Mouse (Mus musculus): ENCODE measurements around the gene Xdh. TPM values are rescaled to one million over a fixed set of nuclear protein-coding genes. Genes with fewer than 3 reads are reported as not detected.
A peak's percentile ranks its signal among the peaks of the same experiment; 100 is the strongest.

The Xdh gene
- polyA plus RNA-seq, 1 experiment from 2014 or later, result 0.96 TPM

- H3K4me2 ChIP-seq (ENCODE audit: low read length), result no peak overlapping the region
- H3K36me3 ChIP-seq (ENCODE audit: control insufficient read depth, insufficient read depth, low read length), result no peaks in the 10 kb centered on the region
- H3K4me1 ChIP-seq (replicated peaks; ENCODE audit: control insufficient read depth, insufficient read depth, low read length), result no peaks in the 10 kb centered on the region
- no peak overlapping the region for H3K27ac ChIP-seq (ENCODE audit: low read depth)
- H3K27me3 ChIP-seq (replicated peaks; ENCODE audit: control insufficient read depth, insufficient read depth, low read length), result no peaks in the 10 kb centered on the region
- no peak for DNase-seq (ENCODE audit: low spot score)
- no peak overlapping the region for H3K4me3 ChIP-seq (ENCODE audit: low read depth, low read length)
- no peaks in the 10 kb centered on the region for H3K9me3 ChIP-seq (ENCODE audit: control insufficient read depth, low read length)
- WGBS, result 92% methylated on average over 2 of the region's 2 CpGs
- ATAC-seq (replicated peaks; ENCODE audit: low FRiP score, low TSS enrichment, low read depth), result no peak
- H3K9ac ChIP-seq (ENCODE audit: low read length), result no peak overlapping the region
These were observed 1.2 kb downstream of the Xdh start for GRCm38 (mm10) chr17:73948801-73949200.

GRCm38 (mm10) chr17:73948039-73948438 is 2.0 kb downstream of the Xdh start:
- H3K9me3 ChIP-seq (ENCODE audit: control insufficient read depth, low read length), result no peaks in the 10 kb centered on the region
- WGBS, result 61% methylated on average over 3 of the region's 3 CpGs
- no peak overlapping the region for H3K27ac ChIP-seq (ENCODE audit: low read depth)
- H3K9ac ChIP-seq (ENCODE audit: low read length), result no peak overlapping the region
- no peak overlapping the region for H3K4me2 ChIP-seq (ENCODE audit: low read length)
- DNase-seq (ENCODE audit: low spot score), result no peak
- no peak overlapping the region for H3K4me3 ChIP-seq (ENCODE audit: low read depth, low read length)
- H3K4me1 ChIP-seq (replicated peaks; ENCODE audit: control insufficient read depth, insufficient read depth, low read length), result no peaks in the 10 kb centered on the region
- no peak for ATAC-seq (replicated peaks; ENCODE audit: low FRiP score, low TSS enrichment, low read depth)
- H3K27me3 ChIP-seq (replicated peaks; ENCODE audit: control insufficient read depth, insufficient read depth, low read length), result no peaks in the 10 kb centered on the region
- H3K36me3 ChIP-seq (ENCODE audit: control insufficient read depth, insufficient read depth, low read length), result no peaks in the 10 kb centered on the region

GRCm38 (mm10) chr17:73946856-73947255 is 3.1 kb downstream of the Xdh start:
- H3K9ac ChIP-seq (ENCODE audit: low read length), result no peak overlapping the region
- DNase-seq (ENCODE audit: low spot score) (no peak), ATAC-seq (replicated peaks; ENCODE audit: low FRiP score, low TSS enrichment, low read depth) (no peak)
- H3K4me3 ChIP-seq (ENCODE audit: low read depth, low read length), result no peak overlapping the region
- no peaks in the 10 kb centered on the region for H3K27me3 ChIP-seq (replicated peaks; ENCODE audit: control insufficient read depth, insufficient read depth, low read length)
- H3K4me1 ChIP-seq (replicated peaks; ENCODE audit: control insufficient read depth, insufficient read depth, low read length), result no peaks in the 10 kb centered on the region
- 64% methylated on average over 5 of the region's 5 CpGs for WGBS
- H3K36me3 ChIP-seq (ENCODE audit: control insufficient read depth, insufficient read depth, low read length), result no peaks in the 10 kb centered on the region
- H3K4me2 ChIP-seq (ENCODE audit: low read length), result no peak overlapping the region
- no peaks in the 10 kb centered on the region for H3K9me3 ChIP-seq (ENCODE audit: control insufficient read depth, low read length)
- H3K27ac ChIP-seq (ENCODE audit: low read depth), result no peak overlapping the region

- no peak for ATAC-seq (replicated peaks; ENCODE audit: low FRiP score, low TSS enrichment, low read depth)
- H3K4me3 ChIP-seq (ENCODE audit: low read depth, low read length), result no peak overlapping the region
- 67% methylated on average over 5 of the region's 5 CpGs for WGBS
These were observed 5.3 kb downstream of the Xdh start for GRCm38 (mm10) chr17:73944661-73945060.

GRCm38 (mm10) chr17:73942268-73942962 is 7.6 kb downstream of the Xdh start:
- Histone ChIP-seq H3K4me1 (replicated peaks; ENCODE audit: control insufficient read depth, insufficient read depth, low read length) (no peaks in the 10 kb centered on the region), H3K36me3 (ENCODE audit: control insufficient read depth, insufficient read depth, low read length) (no peaks in the 10 kb centered on the region), H3K4me3 (ENCODE audit: low read depth, low read length) (no peak overlapping the region), H3K4me2 (ENCODE audit: low read length) (no peak overlapping the region), H3K27me3 (replicated peaks; ENCODE audit: control insufficient read depth, insufficient read depth, low read length) (no peaks in the 10 kb centered on the region), H3K9ac (ENCODE audit: low read length) (no peak overlapping the region), H3K9me3 (ENCODE audit: control insufficient read depth, low read length) (no peaks in the 10 kb centered on the region), H3K27ac (ENCODE audit: low read depth) (peak overlapping the region; percentile 16; the same call in 1 of the 2 replicates)
- DNase-seq (ENCODE audit: low spot score), result peak; percentile 67
- WGBS, result 71% methylated on average over 3 of the region's 3 CpGs
- ATAC-seq (replicated peaks; ENCODE audit: low FRiP score, low TSS enrichment, low read depth), result peak; percentile 77

More at GRCm38 (mm10) chr17:73944661-73945060, 5.3 kb downstream of the Xdh start:
- H3K27me3 ChIP-seq (replicated peaks; ENCODE audit: control insufficient read depth, insufficient read depth, low read length), result no peaks in the 10 kb centered on the region
- no peak overlapping the region for H3K4me2 ChIP-seq (ENCODE audit: low read length)
- no peaks in the 10 kb centered on the region for H3K4me1 ChIP-seq (replicated peaks; ENCODE audit: control insufficient read depth, insufficient read depth, low read length)
- H3K9ac ChIP-seq (ENCODE audit: low read length), result no peak overlapping the region
- H3K27ac ChIP-seq (ENCODE audit: low read depth), result no peak overlapping the region
- H3K36me3 ChIP-seq (ENCODE audit: control insufficient read depth, insufficient read depth, low read length), result no peaks in the 10 kb centered on the region
- no peak for DNase-seq (ENCODE audit: low spot score)
- H3K9me3 ChIP-seq (ENCODE audit: control insufficient read depth, low read length), result no peaks in the 10 kb centered on the region

- H3K36me3 ChIP-seq (ENCODE audit: control insufficient read depth, insufficient read depth, low read length), result no peaks in the 10 kb centered on the region
- H3K9ac ChIP-seq (ENCODE audit: low read length), result no peak overlapping the region
- no peaks in the 10 kb centered on the region for H3K4me1 ChIP-seq (replicated peaks; ENCODE audit: control insufficient read depth, insufficient read depth, low read length)
- H3K9me3 ChIP-seq (ENCODE audit: control insufficient read depth, low read length), result no peaks in the 10 kb centered on the region
- no peak overlapping the region for H3K4me2 ChIP-seq (ENCODE audit: low read length)
- peak; percentile 59; the same call in 1 of the 2 replicates for ATAC-seq (replicated peaks; ENCODE audit: low FRiP score, low TSS enrichment, low read depth)
- 60% methylated on average over 3 of the region's 3 CpGs for WGBS
- no peak for DNase-seq (ENCODE audit: low spot score)
- H3K27me3 ChIP-seq (replicated peaks; ENCODE audit: control insufficient read depth, insufficient read depth, low read length), result no peaks in the 10 kb centered on the region
- H3K4me3 ChIP-seq (ENCODE audit: low read depth, low read length), result no peak overlapping the region
- peak overlapping the region; percentile 16; the same call in 1 of the 2 replicates for H3K27ac ChIP-seq (ENCODE audit: low read depth)
These were observed 8.2 kb downstream of the Xdh start for GRCm38 (mm10) chr17:73941816-73942215.

- no peak overlapping the region for H3K4me3 ChIP-seq (ENCODE audit: low read depth, low read length)
- H3K36me3 ChIP-seq (ENCODE audit: control insufficient read depth, insufficient read depth, low read length), result no peaks in the 10 kb centered on the region
- DNase-seq (ENCODE audit: low spot score), result no peak
- no peak overlapping the region for H3K27ac ChIP-seq (ENCODE audit: low read depth)
- H3K4me2 ChIP-seq (ENCODE audit: low read length), result no peak overlapping the region
- H3K9ac ChIP-seq (ENCODE audit: low read length), result no peak overlapping the region
- WGBS, result 83% methylated on average over 7 of the region's 7 CpGs
- H3K4me1 ChIP-seq (replicated peaks; ENCODE audit: control insufficient read depth, insufficient read depth, low read length), result no peaks in the 10 kb centered on the region
- H3K27me3 ChIP-seq (replicated peaks; ENCODE audit: control insufficient read depth, insufficient read depth, low read length), result no peaks in the 10 kb centered on the region
- no peaks in the 10 kb centered on the region for H3K9me3 ChIP-seq (ENCODE audit: control insufficient read depth, low read length)
- no peak for ATAC-seq (replicated peaks; ENCODE audit: low FRiP score, low TSS enrichment, low read depth)
These were observed 12.9 kb downstream of the Xdh start for GRCm38 (mm10) chr17:73937073-73937472.

- no peaks in the 10 kb centered on the region for H3K9me3 ChIP-seq (ENCODE audit: control insufficient read depth, low read length)
- H3K27me3 ChIP-seq (replicated peaks; ENCODE audit: control insufficient read depth, insufficient read depth, low read length), result no peaks in the 10 kb centered on the region
- no peak overlapping the region for H3K4me2 ChIP-seq (ENCODE audit: low read length)
- H3K36me3 ChIP-seq (ENCODE audit: control insufficient read depth, insufficient read depth, low read length), result no peaks in the 10 kb centered on the region
- no peak overlapping the region for H3K4me3 ChIP-seq (ENCODE audit: low read depth, low read length)
- H3K9ac ChIP-seq (ENCODE audit: low read length), result no peak overlapping the region
- no peak for ATAC-seq (replicated peaks; ENCODE audit: low FRiP score, low TSS enrichment, low read depth)
- no peak for DNase-seq (ENCODE audit: low spot score)
- H3K4me1 ChIP-seq (replicated peaks; ENCODE audit: control insufficient read depth, insufficient read depth, low read length), result no peaks in the 10 kb centered on the region
- WGBS, result 76% methylated on average over 4 of the region's 4 CpGs
- no peak overlapping the region for H3K27ac ChIP-seq (ENCODE audit: low read depth)
These were observed 14.8 kb downstream of the Xdh start for GRCm38 (mm10) chr17:73935163-73935562.

GRCm38 (mm10) chr17:73934281-73934680 is 15.7 kb downstream of the Xdh start:
- no peak for ATAC-seq (replicated peaks; ENCODE audit: low FRiP score, low TSS enrichment, low read depth)
- H3K4me2 ChIP-seq (ENCODE audit: low read length), result no peak overlapping the region

More at GRCm38 (mm10) chr17:73934281-73934680, 15.7 kb downstream of the Xdh start:
- no peak for DNase-seq (ENCODE audit: low spot score)
- WGBS, result 64% methylated on average over 4 of the region's 4 CpGs
- H3K4me3 ChIP-seq (ENCODE audit: low read depth, low read length), result no peak overlapping the region
- H3K4me1 ChIP-seq (replicated peaks; ENCODE audit: control insufficient read depth, insufficient read depth, low read length), result no peaks in the 10 kb centered on the region
- no peaks in the 10 kb centered on the region for H3K36me3 ChIP-seq (ENCODE audit: control insufficient read depth, insufficient read depth, low read length)
- no peak overlapping the region for H3K9ac ChIP-seq (ENCODE audit: low read length)
- H3K27me3 ChIP-seq (replicated peaks; ENCODE audit: control insufficient read depth, insufficient read depth, low read length), result no peaks in the 10 kb centered on the region
- no peak overlapping the region for H3K27ac ChIP-seq (ENCODE audit: low read depth)
- no peaks in the 10 kb centered on the region for H3K9me3 ChIP-seq (ENCODE audit: control insufficient read depth, low read length)

All from intestine, embryonic 14.5 days (tissue).